Mouse (Mus musculus): Measurements from ENCODE around the gene Irf9.

- TF ChIP-seq USF1 (IDR thresholded peaks at IDR 0.05; ENCODE audit: low read depth, low read length) = no peak
- TF ChIP-seq EP300 (IDR thresholded peaks at IDR 0.05; ENCODE audit: low read depth in 1 of 2, low read length in 2 of 2) = peak in 1 of 2 experiments; percentile 51; a peak in 1 of 4 replicates
- TF ChIP-seq MXI1 (IDR thresholded peaks at IDR 0.05; ENCODE audit: low read depth, low read length) = peak; percentile 89
- TF ChIP-seq CTCF (IDR thresholded peaks at IDR 0.05 in 2 of 3, conservative IDR thresholded peaks at IDR 0.05 in 1 of 3; ENCODE audit: control insufficient read depth in 1 of 3, insufficient read depth in 1 of 3, low read depth in 2 of 3, low read length in 3 of 3, poor library complexity in 1 of 3, severe bottlenecking in 1 of 3) = no peak
- no peak for TF ChIP-seq USF2 (IDR thresholded peaks at IDR 0.05; ENCODE audit: borderline replicate concordance in 1 of 2, insufficient read depth in 1 of 2, low read depth in 1 of 2, low read length in 2 of 2)
- peak; percentile 62 for TF ChIP-seq SIN3A (IDR thresholded peaks at IDR 0.05; ENCODE audit: low read length)
- 0 out of 2 replicates have a peak, but pooled peaks have one; percentile 6 for TF ChIP-seq TAL1 (IDR thresholded peaks at IDR 0.05; ENCODE audit: low read length)
- peak; percentile 66 for TF ChIP-seq NELFE (IDR thresholded peaks at IDR 0.05; ENCODE audit: low read depth, low read length)
- peak; percentile 49; the same call in 1 of the 2 replicates for TF ChIP-seq GATA1 (IDR thresholded peaks at IDR 0.05; ENCODE audit: low read depth, low read length)
- no peak for TF ChIP-seq MAZ (IDR thresholded peaks at IDR 0.05; ENCODE audit: low read depth, low read length)
Measured at GRCm38 (mm10) chr14:55584702-55585565, 18.4 kb upstream of the Irf9 start, which contains the start of gene Emc9.

Data from MEL (cell line).